Mouse (Mus musculus) intestine, embryonic 15.5 days (tissue): ENCODE measurements at regions not wholly inside any gene's neighbourhood (a gene's known extent, or its start where the extent isn't known, plus 50 kb on each side); places are given as distances from the start of the nearest gene placed in this dataset.

Source experiments
- ATAC-seq: fragments of 200-750 bp; cut with Nextera tagmentation; 2 replicates; pipeline ENCODE4 v1.8.0; 2017; ENCODE audit warnings: moderate TSS enrichment, moderate library complexity
- H3K27ac ChIP-seq: fragments of 300-500 bp; sonication (generic); 2 replicates; pipeline ENCODE4 v1.5.1; 2015; ENCODE audit warnings: mild to moderate bottlenecking, inconsistent platforms
- H3K27me3 ChIP-seq: fragments of 300-500 bp; sonication (generic); replicated peaks from 2 replicates; pipeline ENCODE4 v1.6.1; 2015; ENCODE audit warnings: inconsistent platforms
- H3K36me3 ChIP-seq: fragments of 300-500 bp; sonication (generic); 2 replicates; pipeline ENCODE4 v1.6.1; 2015; ENCODE audit warnings: inconsistent platforms
- H3K4me1 ChIP-seq: fragments of 300-500 bp; sonication (generic); replicated peaks from 2 replicates; pipeline ENCODE4 v1.6.1; 2015; ENCODE audit warnings: inconsistent platforms
- H3K4me2 ChIP-seq: fragments of 300-500 bp; sonication (generic); replicated peaks from 2 replicates; pipeline ENCODE4 v1.6.1; 2015; ENCODE audit warnings: mild to moderate bottlenecking, inconsistent platforms
- H3K4me3 ChIP-seq: fragments of 300-500 bp; sonication (generic); replicated peaks from 2 replicates; pipeline ENCODE4 v1.5.1; 2015; ENCODE audit warnings: inconsistent platforms
- H3K9ac ChIP-seq: fragments of 300-500 bp; sonication (generic); 2 replicates; pipeline ENCODE4 v1.6.1; 2015; ENCODE audit warnings: inconsistent platforms
- H3K9me3 ChIP-seq: fragments of 300-500 bp; sonication (generic); 2 replicates; pipeline ENCODE4 v1.6.1; 2016; ENCODE audit warnings: inconsistent platforms
- WGBS: fragments of 180-500 bp; shearing (Covaris S2); methylation state at CpG from one replicate; pipeline ENCODE4 v1.1.7; 2015; 5-methylcytosine and 5-hydroxymethylcytosine counted together

GRCm38 (mm10) chr6:31117666-31118065 lies 158.8 kb upstream of the Klf14 start:
- Histone ChIP-seq H3K9me3 (no peaks in the 10 kb centered on the region), H3K4me1 (0 out of 2 replicates have a peak, but pooled peaks cover 3% of the 10 kb centered on the region), H3K27me3 (no peaks in the 10 kb centered on the region), H3K4me3 (no peak overlapping the region), H3K27ac (no peak overlapping the region), H3K36me3 (no peaks in the 10 kb centered on the region), H3K9ac (no peak overlapping the region), H3K4me2 (no peak overlapping the region)
- ATAC-seq = no peak
- WGBS = 90% methylated on average over 12 of the region's 12 CpGs

GRCm38 (mm10) chr6:31121008-31121407 lies 162.1 kb upstream of the Klf14 start:
- Histone ChIP-seq H3K36me3 (no peaks in the 10 kb centered on the region), H3K27ac (no peak overlapping the region), H3K9me3 (no peaks in the 10 kb centered on the region), H3K4me3 (no peak overlapping the region), H3K4me2 (no peak overlapping the region), H3K9ac (no peak overlapping the region), H3K4me1 (0 out of 2 replicates have a peak, but pooled peaks cover 3% of the 10 kb centered on the region), H3K27me3 (no peaks in the 10 kb centered on the region)
- no peak for ATAC-seq
- WGBS = 70% methylated on average over 8 of the region's 8 CpGs

GRCm38 (mm10) chr6:31122895-31123294 lies 164.0 kb upstream of the Klf14 start:
- WGBS = 86% methylated on average over 5 of the region's 5 CpGs
- no peaks in the 10 kb centered on the region for H3K4me1 ChIP-seq
- H3K4me3 ChIP-seq = no peak overlapping the region
- no peaks in the 10 kb centered on the region for H3K36me3 ChIP-seq
- H3K9me3 ChIP-seq = no peaks in the 10 kb centered on the region
- H3K27me3 ChIP-seq = no peaks in the 10 kb centered on the region
- H3K9ac ChIP-seq = no peak overlapping the region
- no peak overlapping the region for H3K27ac ChIP-seq
- no peak for ATAC-seq
- H3K4me2 ChIP-seq = no peak overlapping the region

- 79% methylated on average over 4 of the region's 4 CpGs for WGBS
- no peak for ATAC-seq
- H3K36me3 ChIP-seq = no peaks in the 10 kb centered on the region
Measured at GRCm38 (mm10) chr6:31123342-31123990, 164.6 kb upstream of the Klf14 start.

DNA sequence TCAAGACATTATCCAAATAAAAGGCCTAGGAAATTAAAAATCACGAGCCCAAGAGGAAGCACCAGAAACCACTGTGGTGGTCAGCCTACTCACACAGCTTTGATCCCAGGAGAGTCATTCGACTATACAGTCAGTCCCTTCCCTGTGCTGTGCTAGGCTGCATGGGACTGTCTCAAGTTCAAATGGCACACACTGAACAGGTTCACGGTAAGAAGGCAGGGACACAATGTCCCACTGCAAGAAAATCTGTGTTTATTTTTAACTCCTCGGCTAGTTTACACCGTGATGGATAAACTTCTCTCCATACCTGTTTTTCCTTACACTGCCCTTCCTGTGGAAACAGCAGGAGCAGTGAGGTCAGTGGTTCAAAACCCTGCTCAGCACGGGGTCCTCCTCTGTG lies 165.2 kb upstream of the Klf14 start:
- 66% methylated on average over 6 of the region's 6 CpGs for WGBS
- H3K9ac ChIP-seq = no peak overlapping the region
- H3K27ac ChIP-seq = no peak overlapping the region
- no peaks in the 10 kb centered on the region for H3K4me1 ChIP-seq
- no peaks in the 10 kb centered on the region for H3K27me3 ChIP-seq
- no peak overlapping the region for H3K4me3 ChIP-seq
- ATAC-seq = no peak
- H3K4me2 ChIP-seq = no peak overlapping the region
- no peaks in the 10 kb centered on the region for H3K36me3 ChIP-seq
- no peaks in the 10 kb centered on the region for H3K9me3 ChIP-seq

More at GRCm38 (mm10) chr6:31123342-31123990, 164.6 kb upstream of the Klf14 start:
- H3K9ac ChIP-seq = no peak overlapping the region
- H3K4me2 ChIP-seq = no peak overlapping the region
- no peaks in the 10 kb centered on the region for H3K27me3 ChIP-seq
- no peak overlapping the region for H3K27ac ChIP-seq
- no peaks in the 10 kb centered on the region for H3K9me3 ChIP-seq
- H3K4me3 ChIP-seq = no peak overlapping the region
- H3K4me1 ChIP-seq = no peaks in the 10 kb centered on the region

DNA sequence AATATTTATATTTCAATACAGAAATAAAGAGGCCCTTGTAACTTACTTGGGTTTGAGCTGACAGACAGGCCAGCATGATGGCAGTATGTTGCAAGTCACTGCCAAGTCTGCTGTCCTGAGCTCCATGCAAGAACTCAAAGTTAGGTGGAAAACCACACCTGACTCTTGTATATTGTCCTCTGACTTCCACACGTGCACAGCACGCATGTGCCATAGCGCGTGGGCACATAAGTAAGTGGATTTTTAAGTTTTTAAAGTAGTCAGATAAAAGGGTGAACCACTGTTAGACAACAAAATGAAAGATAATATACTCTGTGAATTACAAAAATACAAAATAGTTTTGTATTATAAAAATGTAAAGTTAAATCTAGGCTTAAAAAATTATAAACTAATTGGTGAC lies 166.0 kb upstream of the Klf14 start:
- H3K9ac ChIP-seq = no peak overlapping the region
- ATAC-seq = no peak
- no peak overlapping the region for H3K4me2 ChIP-seq
- H3K27ac ChIP-seq = no peak overlapping the region
- no peaks in the 10 kb centered on the region for H3K27me3 ChIP-seq
- WGBS = 90% methylated on average over 4 of the region's 4 CpGs
- no peaks in the 10 kb centered on the region for H3K36me3 ChIP-seq
- H3K4me3 ChIP-seq = no peak overlapping the region
- H3K9me3 ChIP-seq = no peaks in the 10 kb centered on the region
- H3K4me1 ChIP-seq = no peaks in the 10 kb centered on the region; the same call in 1 of the 2 replicates

DNA sequence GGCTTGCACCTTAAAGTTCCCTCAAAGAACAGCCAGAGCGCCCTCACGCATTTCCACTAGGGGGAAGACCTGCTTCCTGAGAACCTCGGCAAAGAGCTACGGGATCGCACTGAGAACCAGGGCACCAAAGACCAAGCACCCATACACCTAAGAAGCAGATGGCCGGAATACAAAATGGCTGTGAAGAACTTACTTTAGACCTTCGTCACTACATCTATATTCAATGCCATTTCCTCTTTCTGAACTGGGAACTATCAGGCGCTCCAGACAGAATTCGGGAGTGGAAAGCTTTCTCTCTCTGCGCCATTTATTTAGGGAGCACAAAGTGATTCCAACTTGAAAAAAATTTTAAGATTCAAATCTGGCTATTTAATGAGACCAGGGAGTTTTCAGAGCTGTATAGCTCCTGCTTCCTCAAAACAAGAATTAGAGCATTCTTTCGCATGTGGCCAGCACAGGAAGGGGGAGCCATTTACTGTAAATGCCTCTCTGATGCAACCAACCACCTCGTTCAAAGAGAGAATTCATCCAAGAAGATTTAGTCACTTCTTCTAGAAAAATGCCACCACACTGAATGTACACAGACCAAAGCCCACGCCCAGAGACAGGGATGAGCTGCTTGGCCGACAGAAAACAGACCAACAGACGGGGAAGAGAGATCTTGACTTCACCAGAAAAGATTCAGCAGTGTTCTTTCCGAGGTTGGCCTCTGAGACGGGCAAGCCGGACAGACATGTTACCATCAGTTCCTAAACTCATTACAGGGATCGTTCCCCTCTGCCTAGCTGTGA lies 166.6 kb upstream of the Klf14 start:
- H3K36me3 ChIP-seq = no peaks in the 10 kb centered on the region
- no peak overlapping the region for H3K9ac ChIP-seq
- no peak overlapping the region for H3K27ac ChIP-seq
- no peaks in the 10 kb centered on the region for H3K9me3 ChIP-seq
- ATAC-seq = no peak
- no peaks in the 10 kb centered on the region for H3K27me3 ChIP-seq
- peak overlapping the region; percentile 12; the same call in 1 of the 2 replicates for H3K4me2 ChIP-seq
- no peak overlapping the region for H3K4me3 ChIP-seq
- H3K4me1 ChIP-seq = peaks cover 2% of the 10 kb centered on the region
- 57% methylated on average over 19 of the region's 19 CpGs for WGBS

DNA sequence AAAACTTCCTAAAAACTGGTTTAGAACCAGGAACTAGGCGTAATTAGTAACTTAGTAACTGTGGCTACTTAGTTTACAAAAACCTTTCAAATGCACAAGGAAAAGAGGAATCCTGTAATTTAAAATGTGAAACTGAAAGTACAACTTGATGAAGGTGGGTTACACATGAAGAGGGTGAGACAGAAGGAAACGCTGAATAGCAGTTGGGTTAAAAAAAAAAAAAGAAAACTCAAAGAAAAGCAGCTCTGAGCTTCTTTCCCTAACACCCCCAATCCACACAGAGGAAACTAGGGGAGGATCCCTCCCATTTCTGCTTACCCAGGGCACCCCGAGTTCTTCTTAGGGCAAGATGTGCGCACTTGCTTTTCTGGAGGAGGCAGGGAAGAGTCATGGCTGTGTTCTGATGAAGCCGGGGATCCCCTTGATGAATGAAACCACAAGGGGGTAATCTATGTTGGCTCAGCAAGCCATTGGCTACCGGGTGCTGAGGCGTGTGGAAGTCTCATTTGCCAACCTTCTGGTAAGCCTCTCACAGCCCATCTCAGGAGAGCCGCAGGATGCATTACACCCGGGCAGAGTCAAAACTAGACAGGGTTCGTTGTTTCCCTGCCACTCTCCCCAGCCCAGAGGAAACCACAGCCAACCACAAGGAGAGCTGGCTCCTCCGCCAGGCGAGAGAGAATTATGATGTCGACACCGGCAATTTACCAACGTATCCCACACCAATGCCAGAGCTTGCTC lies 167.4 kb upstream of the Klf14 start:
- H3K4me2 ChIP-seq = 0 out of 2 replicates have a peak overlapping the region, but pooled peaks have one; percentile 12
- no peak overlapping the region for H3K4me3 ChIP-seq
- H3K27me3 ChIP-seq = no peaks in the 10 kb centered on the region
- no peaks in the 10 kb centered on the region for H3K9me3 ChIP-seq
- WGBS = 81% methylated on average over 15 of the region's 15 CpGs
- H3K9ac ChIP-seq = no peak overlapping the region
- H3K4me1 ChIP-seq = peaks cover 2% of the 10 kb centered on the region
- no peak overlapping the region for H3K27ac ChIP-seq
- H3K36me3 ChIP-seq = no peaks in the 10 kb centered on the region
- ATAC-seq = no peak

DNA sequence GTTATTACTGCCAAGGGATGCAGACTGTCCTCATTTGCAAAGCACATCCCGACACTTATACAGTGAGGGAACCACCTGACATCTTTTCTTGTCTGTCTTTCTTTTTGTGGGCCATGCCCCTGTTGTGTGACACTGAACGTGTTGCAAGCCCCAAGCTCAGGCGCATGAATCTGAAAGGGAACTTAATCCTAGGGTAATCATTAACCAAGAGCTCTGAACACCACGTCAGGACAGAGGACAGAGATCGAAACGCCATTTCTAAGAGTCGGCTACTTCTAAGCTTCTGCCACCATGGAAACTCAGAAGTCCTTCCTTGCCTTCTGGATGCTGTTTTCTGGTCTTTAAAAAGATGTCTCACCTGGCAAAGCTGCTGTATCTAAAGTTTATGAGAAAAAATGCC lies 170.3 kb upstream of the Klf14 start:
- Histone ChIP-seq H3K27me3 (no peaks in the 10 kb centered on the region), H3K4me3 (no peak overlapping the region), H3K9ac (no peak overlapping the region), H3K4me1 (peaks cover 2% of the 10 kb centered on the region), H3K9me3 (no peaks in the 10 kb centered on the region), H3K4me2 (no peak overlapping the region), H3K27ac (0 out of 2 replicates have a peak overlapping the region, but pooled peaks have one; percentile 55), H3K36me3 (no peaks in the 10 kb centered on the region)
- 65% methylated on average over 7 of the region's 7 CpGs for WGBS
- peak; percentile 94 for ATAC-seq

DNA sequence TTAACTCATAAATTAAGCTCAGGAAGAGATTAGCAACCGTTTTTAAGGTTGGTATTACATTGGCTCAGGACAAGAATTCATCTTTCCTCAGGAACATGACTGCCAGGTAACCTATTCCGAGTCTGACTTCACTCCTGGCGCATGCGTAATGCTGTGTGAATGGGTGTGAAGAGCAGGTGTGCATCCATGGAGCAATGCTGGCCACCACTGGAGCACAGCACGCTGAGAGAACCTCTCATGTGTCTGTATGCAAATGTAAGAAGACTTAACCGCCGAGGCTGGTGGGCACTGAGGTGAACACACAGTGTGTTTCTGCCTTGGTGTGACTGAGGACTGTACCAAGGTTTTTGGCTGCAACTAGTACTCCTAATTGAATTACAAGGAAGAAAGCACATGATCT lies 171.1 kb upstream of the Klf14 start:
- H3K27ac ChIP-seq = no peak overlapping the region

GRCm38 (mm10) chr6:31130522-31130921 lies 171.6 kb upstream of the Klf14 start:
- no peaks in the 10 kb centered on the region for H3K9me3 ChIP-seq
- no peak overlapping the region for H3K9ac ChIP-seq
- 89% methylated on average over 1 of the region's 1 CpGs for WGBS
- H3K4me2 ChIP-seq = no peak overlapping the region
- H3K4me1 ChIP-seq = peaks cover 2% of the 10 kb centered on the region
- ATAC-seq = no peak
- H3K27me3 ChIP-seq = no peaks in the 10 kb centered on the region
- no peak overlapping the region for H3K4me3 ChIP-seq
- H3K36me3 ChIP-seq = no peaks in the 10 kb centered on the region
- H3K27ac ChIP-seq = no peak overlapping the region

More for the DNA sequence above, 171.1 kb upstream of the Klf14 start:
- H3K9ac ChIP-seq = no peak overlapping the region
- H3K4me1 ChIP-seq = peaks cover 2% of the 10 kb centered on the region
- no peaks in the 10 kb centered on the region for H3K27me3 ChIP-seq
- no peaks in the 10 kb centered on the region for H3K36me3 ChIP-seq
- ATAC-seq = peak; percentile 23
- no peak overlapping the region for H3K4me3 ChIP-seq
- no peak overlapping the region for H3K4me2 ChIP-seq
- 72% methylated on average over 7 of the region's 7 CpGs for WGBS
- H3K9me3 ChIP-seq = no peaks in the 10 kb centered on the region

- Histone ChIP-seq H3K9me3 (no peaks in the 10 kb centered on the region), H3K4me2 (no peak overlapping the region), H3K9ac (no peak overlapping the region), H3K4me3 (no peak overlapping the region), H3K4me1 (peaks cover 2% of the 10 kb centered on the region), H3K36me3 (no peaks in the 10 kb centered on the region), H3K27ac (no peak overlapping the region), H3K27me3 (no peaks in the 10 kb centered on the region)
- 87% methylated on average over 9 of the region's 9 CpGs for WGBS
- no peak for ATAC-seq
Measured at GRCm38 (mm10) chr6:31131716-31132115, 172.8 kb upstream of the Klf14 start.
